Mouse (Mus musculus) heart, embryonic 12.5 days (tissue): ENCODE results near the gene Cdh20. TPM values are rescaled to one million over a fixed set of nuclear protein-coding genes. Genes with fewer than 3 reads are reported as not detected.
"Not testable (repeated sequence)": the region's sequence is repeated elsewhere in the genome, so short reads cannot be mapped to it uniquely, and the experiment has no call there.

Source experiments
- ATAC-seq: fragments of 200-750 bp; cut with Nextera tagmentation; 2 replicates; pipeline ENCODE4 v1.8.0; 2017; ENCODE audit warnings: moderate TSS enrichment, moderate library complexity; ENCODE audit not compliant: insufficient number of reproducible peaks, low FRiP score
- H3K27ac ChIP-seq: fragments of 300-500 bp; sonication (generic); 2 replicates; pipeline ENCODE4 v1.5.1; 2016; ENCODE audit warnings: mild to moderate bottlenecking, moderate library complexity; ENCODE audit not compliant: poor library complexity, severe bottlenecking
- H3K27me3 ChIP-seq: fragments of 300-500 bp; sonication (generic); replicated peaks from 2 replicates; pipeline ENCODE4 v1.6.1; 2016; ENCODE audit warnings: mild to moderate bottlenecking, moderate library complexity
- H3K36me3 ChIP-seq: fragments of 300-500 bp; sonication (generic); 2 replicates; pipeline ENCODE4 v1.6.1; 2016; ENCODE audit warnings: mild to moderate bottlenecking, moderate library complexity
- H3K4me1 ChIP-seq: fragments of 300-500 bp; sonication (generic); replicated peaks from 2 replicates; pipeline ENCODE4 v1.6.1; 2016; ENCODE audit warnings: mild to moderate bottlenecking
- H3K4me2 ChIP-seq: fragments of 300-500 bp; sonication (generic); 2 replicates; pipeline ENCODE4 v1.6.1; 2016; ENCODE audit warnings: mild to moderate bottlenecking, moderate library complexity
- H3K4me3 ChIP-seq: fragments of 300-500 bp; sonication (generic); 2 replicates; pipeline ENCODE4 v1.5.1; 2016; ENCODE audit warnings: mild to moderate bottlenecking
- H3K9ac ChIP-seq: fragments of 300-500 bp; sonication (generic); 2 replicates; pipeline ENCODE4 v1.6.1; 2016; ENCODE audit warnings: mild to moderate bottlenecking, moderate library complexity
- H3K9me3 ChIP-seq: fragments of 300-500 bp; sonication (generic); replicated peaks from 2 replicates; pipeline ENCODE4 v1.6.1; 2016; ENCODE audit warnings: mild to moderate bottlenecking, moderate library complexity
- WGBS: fragments of 180-500 bp; shearing (Covaris S2); methylation state at CpG from one replicate; pipeline ENCODE4 v1.1.7; 2016; 5-methylcytosine and 5-hydroxymethylcytosine counted together
- polyA plus RNA-seq: library from polyadenylated mRNA; unstranded; fragments of >200 nt; fragmentation: Nextera tagmentation; extraction: Ambion mirVana; gene quantifications from 2 replicates; pipeline ENCODE4 v1.2.1, GENCODE M21; 2016

The Cdh20 gene
- polyA plus RNA-seq, 1 experiment from 2014 or later, result 1.6 TPM

DNA sequence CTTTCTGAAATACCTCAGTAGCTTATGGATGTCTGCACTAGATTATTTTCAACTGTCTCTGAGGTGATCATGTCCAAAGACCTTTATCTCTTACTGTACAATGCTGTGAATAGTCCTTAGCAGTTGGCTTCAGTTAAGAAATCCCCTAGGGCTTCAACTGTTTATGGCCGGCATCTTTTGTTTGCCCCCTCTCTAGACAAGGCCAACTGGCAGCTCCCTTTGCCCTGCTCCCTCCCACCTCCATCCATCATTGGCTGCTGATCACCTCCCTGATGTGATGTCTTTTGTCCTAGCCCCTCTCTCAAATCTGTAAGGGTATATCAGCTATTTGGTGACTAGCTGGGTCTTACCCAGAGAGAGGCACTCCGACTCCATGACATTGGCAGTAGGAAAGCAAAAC, 148.2 kb downstream of the Cdh20 start:
- 79% methylated on average over 2 of the region's 2 CpGs for WGBS
- Histone ChIP-seq H3K4me2 (no peak overlapping the region), H3K4me3 (no peak overlapping the region), H3K4me1 (0 out of 2 replicates have a peak, but pooled peaks cover 4% of the 10 kb centered on the region), H3K27ac (no peak overlapping the region), H3K9ac (no peak overlapping the region), H3K36me3 (no peaks in the 10 kb centered on the region), H3K27me3 (no peaks in the 10 kb centered on the region), H3K9me3 (no peaks in the 10 kb centered on the region)
- no peak for ATAC-seq

DNA sequence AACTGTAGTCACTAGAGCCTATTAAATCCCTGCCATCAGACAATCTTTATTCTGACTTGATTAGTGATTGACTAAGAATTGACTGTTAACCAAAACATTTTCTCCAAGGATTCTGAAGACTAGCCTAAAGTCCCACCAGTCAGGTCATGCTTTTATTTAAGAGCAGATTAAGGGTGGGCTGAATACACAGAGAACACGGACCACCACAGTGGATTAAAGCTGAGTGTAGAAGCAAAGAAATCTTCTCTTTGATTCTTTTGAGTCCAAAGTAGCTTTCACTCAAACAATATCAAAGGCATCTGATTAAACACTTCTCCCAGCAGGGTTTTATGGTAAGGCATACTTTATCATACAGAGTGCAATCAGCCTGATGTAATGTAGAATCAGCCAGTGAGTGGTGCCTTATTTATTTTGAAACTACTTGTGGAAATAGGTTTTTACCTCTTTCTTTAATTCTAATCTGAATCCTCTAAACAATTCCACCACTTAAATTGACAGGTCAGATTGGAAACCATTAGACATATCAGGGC, 149.0 kb downstream of the Cdh20 start:
- Histone ChIP-seq H3K27ac (no peak overlapping the region), H3K4me2 (no peak overlapping the region), H3K4me1 (0 out of 2 replicates have a peak, but pooled peaks cover 2% of the 10 kb centered on the region), H3K27me3 (no peaks in the 10 kb centered on the region), H3K36me3 (no peaks in the 10 kb centered on the region), H3K9me3 (no peaks in the 10 kb centered on the region), H3K9ac (no peak overlapping the region), H3K4me3 (no peak overlapping the region)
- ATAC-seq, result no peak
- 72% methylated on average over 1 of the region's 1 CpGs for WGBS

DNA sequence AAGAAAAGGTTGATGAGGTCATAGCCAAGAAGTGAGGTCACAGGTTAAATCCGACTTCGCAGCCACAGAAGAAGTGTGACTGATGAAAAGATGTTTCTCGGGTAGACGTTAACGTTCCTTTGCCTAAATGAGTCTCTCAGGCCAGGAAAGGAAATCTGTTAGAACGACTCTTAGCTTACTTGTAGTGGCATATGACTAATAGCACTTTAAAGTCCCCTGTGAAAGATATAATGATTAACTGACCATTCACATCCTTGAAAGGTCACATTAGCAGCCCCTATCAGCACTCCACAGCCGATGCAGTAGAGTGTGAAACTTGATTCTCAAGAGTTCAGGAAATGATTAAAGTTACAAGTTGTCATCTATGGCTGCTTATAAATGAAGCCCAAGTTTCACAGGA, 164.7 kb downstream of the Cdh20 start:
- Histone ChIP-seq H3K9ac (no peak overlapping the region), H3K9me3 (no peaks in the 10 kb centered on the region), H3K4me2 (no peak overlapping the region), H3K4me3 (no peak overlapping the region), H3K27me3 (no peaks in the 10 kb centered on the region), H3K4me1 (peaks cover 6% of the 10 kb centered on the region), H3K27ac (no peak overlapping the region), H3K36me3 (no peaks in the 10 kb centered on the region)
- 18% methylated on average over 7 of the region's 7 CpGs for WGBS
- ATAC-seq, result no peak

DNA sequence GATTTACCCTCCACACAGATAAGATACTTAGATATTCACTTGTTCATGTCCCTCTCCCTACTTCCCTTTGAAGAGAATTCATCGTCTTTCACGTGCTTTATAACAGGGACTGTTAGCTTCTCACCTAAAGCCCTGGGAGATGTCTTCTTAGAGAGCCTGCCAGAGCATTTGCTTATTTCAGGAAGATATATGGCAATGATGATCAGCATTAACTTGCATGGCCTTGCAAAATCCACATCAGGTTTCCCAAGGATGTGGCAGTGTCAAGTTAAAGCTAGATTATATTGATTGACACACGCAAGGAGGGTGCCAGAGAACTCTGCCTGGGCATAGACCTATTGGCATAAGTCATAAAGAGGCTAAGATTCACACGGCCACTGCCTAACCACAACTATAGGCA, 168.6 kb downstream of the Cdh20 start:
- H3K9ac ChIP-seq, result no peak overlapping the region
- no peaks in the 10 kb centered on the region for H3K9me3 ChIP-seq
- no peak for ATAC-seq
- peaks cover 6% of the 10 kb centered on the region for H3K4me1 ChIP-seq
- no peaks in the 10 kb centered on the region for H3K36me3 ChIP-seq
- H3K27me3 ChIP-seq, result no peaks in the 10 kb centered on the region
- WGBS, result 75% methylated on average over 4 of the region's 4 CpGs
- H3K4me3 ChIP-seq, result no peak overlapping the region
- no peak overlapping the region for H3K4me2 ChIP-seq
- no peak overlapping the region for H3K27ac ChIP-seq

- Histone ChIP-seq H3K27me3 (no peaks in the 10 kb centered on the region), H3K4me2 (no peak overlapping the region), H3K4me3 (no peak overlapping the region), H3K4me1 (no peaks in the 10 kb centered on the region), H3K9ac (no peak overlapping the region), H3K27ac (no peak overlapping the region), H3K36me3 (no peaks in the 10 kb centered on the region), H3K9me3 (no peaks in the 10 kb centered on the region)
- no peak for ATAC-seq
These were observed 170.8 kb downstream of the Cdh20 start for GRCm38 (mm10) chr1:104939156-104939555.

DNA sequence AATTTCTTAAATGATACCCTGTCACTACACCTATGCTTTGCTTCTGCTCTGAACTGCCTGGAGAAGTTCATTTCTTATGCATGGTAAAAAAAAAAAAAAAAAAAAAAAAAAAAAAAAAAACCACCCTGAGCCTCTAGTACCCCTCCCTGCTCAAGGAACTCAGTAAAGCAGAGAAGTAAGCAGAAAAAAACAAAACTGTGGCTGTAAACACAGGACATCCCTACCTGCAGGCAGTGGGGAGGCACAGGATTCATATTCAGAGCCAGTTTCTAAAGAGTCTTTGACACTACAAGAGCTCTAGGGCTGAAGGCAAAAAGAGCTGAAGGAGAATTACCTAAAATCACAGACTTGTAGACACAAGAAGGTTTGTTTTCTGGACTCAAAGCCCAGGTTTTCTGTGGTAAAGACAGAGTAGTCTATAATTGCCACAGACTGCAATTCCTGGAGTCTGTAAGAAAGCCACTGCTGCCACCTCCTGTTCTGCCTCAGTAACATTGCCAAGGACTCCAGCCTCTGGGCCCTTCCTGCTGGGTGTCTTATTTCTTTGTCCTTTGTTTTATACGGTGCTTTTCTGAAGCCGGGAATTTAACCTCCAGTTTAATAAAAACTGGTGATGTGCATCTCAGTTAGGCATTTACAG, 176.3 kb downstream of the Cdh20 start:
- H3K4me3 ChIP-seq, result no peak overlapping the region
- WGBS, result 38% methylated on average over 2 of the region's 2 CpGs
- H3K9ac ChIP-seq, result no peak overlapping the region
- H3K4me1 ChIP-seq, result no peaks in the 10 kb centered on the region
- ATAC-seq, result no peak
- no peak overlapping the region for H3K4me2 ChIP-seq
- H3K27me3 ChIP-seq, result no peaks in the 10 kb centered on the region
- no peaks in the 10 kb centered on the region for H3K36me3 ChIP-seq
- H3K27ac ChIP-seq, result no peak overlapping the region
- H3K9me3 ChIP-seq, result no peaks in the 10 kb centered on the region

DNA sequence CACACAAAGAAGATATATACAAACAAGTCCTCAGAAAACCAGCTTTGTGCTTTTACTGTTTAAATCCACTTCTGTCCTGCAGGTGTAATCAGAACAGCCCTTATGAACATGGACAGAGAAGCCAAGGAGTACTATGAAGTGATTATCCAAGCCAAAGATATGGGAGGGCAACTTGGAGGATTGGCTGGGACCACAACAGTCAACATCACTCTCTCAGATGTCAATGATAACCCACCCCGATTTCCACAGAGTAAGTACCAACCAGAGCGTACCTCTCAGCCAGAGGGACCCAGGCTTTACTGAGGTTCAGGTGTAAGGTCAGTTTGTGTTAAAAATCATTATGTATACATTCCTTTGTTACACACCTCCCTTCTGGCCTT, 176.8 kb downstream of the Cdh20 start:
- Histone ChIP-seq H3K9me3 (no peaks in the 10 kb centered on the region), H3K4me3 (no peak overlapping the region), H3K36me3 (no peaks in the 10 kb centered on the region), H3K4me1 (0 out of 2 replicates have a peak, but pooled peaks cover 2% of the 10 kb centered on the region), H3K9ac (no peak overlapping the region), H3K27ac (no peak overlapping the region), H3K4me2 (no peak overlapping the region), H3K27me3 (no peaks in the 10 kb centered on the region)
- WGBS, result 82% methylated on average over 2 of the region's 2 CpGs
- no peak for ATAC-seq

GRCm38 (mm10) chr1:104949640-104950039, 181.3 kb downstream of the Cdh20 start:
- not testable (repeated sequence) for H3K4me2 ChIP-seq, H3K4me1 ChIP-seq, H3K9me3 ChIP-seq, H3K9ac ChIP-seq, ATAC-seq, H3K27me3 ChIP-seq, H3K36me3 ChIP-seq, H3K4me3 ChIP-seq
- peak overlapping the region; percentile 47; the same call in 1 of the 2 replicates for H3K27ac ChIP-seq
- 34% methylated on average over 2 of the region's 2 CpGs for WGBS

DNA sequence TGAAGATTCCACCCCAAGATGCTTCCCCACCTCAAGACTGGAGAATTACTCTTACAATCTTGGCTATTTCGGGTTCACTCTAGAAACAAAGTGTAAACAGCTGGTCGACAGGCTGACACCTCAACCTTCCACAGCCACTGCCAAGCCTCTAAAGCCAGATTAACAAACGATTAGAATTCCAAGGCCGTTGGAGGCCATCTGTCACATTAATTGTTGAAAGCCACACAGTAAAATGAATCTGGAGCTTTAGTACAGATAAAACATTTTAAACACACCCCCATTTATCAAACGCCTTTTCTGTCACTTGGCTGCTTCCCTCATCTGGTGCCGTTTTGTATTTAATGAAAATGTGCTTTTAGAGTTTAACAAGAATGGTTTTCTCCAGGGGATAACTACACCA, 188.7 kb downstream of the Cdh20 start:
- H3K4me3 ChIP-seq, result no peak overlapping the region
- H3K9me3 ChIP-seq, result no peaks in the 10 kb centered on the region
- no peaks in the 10 kb centered on the region for H3K36me3 ChIP-seq
- WGBS, result 24% methylated on average over 6 of the region's 6 CpGs
- no peak overlapping the region for H3K4me2 ChIP-seq
- no peaks in the 10 kb centered on the region for H3K27me3 ChIP-seq
- ATAC-seq, result no peak
- no peak overlapping the region for H3K27ac ChIP-seq
- no peak overlapping the region for H3K9ac ChIP-seq
- peaks cover 3% of the 10 kb centered on the region; the same call in 1 of the 2 replicates for H3K4me1 ChIP-seq

- Histone ChIP-seq H3K9me3 (no peaks in the 10 kb centered on the region), H3K4me3 (no peak overlapping the region), H3K27ac (no peak overlapping the region), H3K27me3 (no peaks in the 10 kb centered on the region), H3K4me2 (no peak overlapping the region), H3K4me1 (peaks cover 3% of the 10 kb centered on the region; the same call in 1 of the 2 replicates), H3K9ac (no peak overlapping the region), H3K36me3 (no peaks in the 10 kb centered on the region)
- 52% methylated on average over 3 of the region's 3 CpGs for WGBS
- no peak for ATAC-seq
These were observed 193.3 kb downstream of the Cdh20 start for GRCm38 (mm10) chr1:104961670-104962069.

DNA sequence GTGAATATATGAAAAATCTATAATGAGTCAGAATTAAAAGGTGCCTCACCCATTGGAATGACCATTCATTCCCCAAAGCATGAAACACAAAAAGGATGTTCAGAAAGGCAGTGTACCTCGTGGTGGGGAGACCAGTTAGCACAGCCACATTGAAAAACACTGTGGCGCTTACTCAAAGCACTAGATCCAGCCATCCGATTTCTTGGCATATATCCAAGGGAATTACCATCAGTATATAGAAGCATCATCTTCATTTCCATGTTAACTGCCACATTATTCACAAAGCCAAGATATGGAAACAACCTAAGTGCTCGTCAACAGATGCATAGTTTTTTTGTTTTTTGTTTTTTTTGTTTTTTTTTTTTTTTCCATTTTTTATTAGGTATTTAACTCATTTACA, 193.9 kb downstream of the Cdh20 start:
- H3K27me3 ChIP-seq, result no peaks in the 10 kb centered on the region
- ATAC-seq, result no peak
- no peak overlapping the region for H3K9ac ChIP-seq
- H3K4me1 ChIP-seq, result no peaks in the 10 kb centered on the region
- H3K4me3 ChIP-seq, result no peak overlapping the region
- no peak overlapping the region for H3K27ac ChIP-seq
- H3K9me3 ChIP-seq, result no peaks in the 10 kb centered on the region
- H3K4me2 ChIP-seq, result no peak overlapping the region
- WGBS, result 81% methylated on average over 4 of the region's 4 CpGs
- no peaks in the 10 kb centered on the region for H3K36me3 ChIP-seq

GRCm38 (mm10) chr1:104979068-104979467, 210.7 kb downstream of the Cdh20 start:
- no peak for ATAC-seq
- 60% methylated on average over 2 of the region's 2 CpGs for WGBS
- H3K36me3 ChIP-seq, result no peaks in the 10 kb centered on the region
- H3K9ac ChIP-seq, result no peak overlapping the region
- H3K27me3 ChIP-seq, result no peaks in the 10 kb centered on the region
- H3K4me1 ChIP-seq, result no peaks in the 10 kb centered on the region
- H3K27ac ChIP-seq, result no peak overlapping the region
- no peak overlapping the region for H3K4me2 ChIP-seq
- H3K4me3 ChIP-seq, result no peak overlapping the region
- no peaks in the 10 kb centered on the region for H3K9me3 ChIP-seq
